Mouse (Mus musculus) lung, postnatal 25 days (tissue): Measurements from ENCODE around the gene Mvb12a.
"Not testable (repeated sequence)": the region's sequence is repeated elsewhere in the genome, so short reads cannot be mapped to it uniquely, and the experiment has no call there.

Experiments
- DNase-seq: peaks from one replicate; pipeline ENCODE4 v3.0.0; 2022; ENCODE audit warnings: low spot score

The Mvb12a gene

GRCm38 (mm10) chr8:71526272-71526671, 16.4 kb upstream of the Mvb12a start:
- DNase-seq = no peak

- DNase-seq = no peak
These were observed 15.4 kb upstream of the Mvb12a start for GRCm38 (mm10) chr8:71527162-71527870.

GRCm38 (mm10) chr8:71528362-71529073, 14.2 kb upstream of the Mvb12a start:
- DNase-seq = peak; percentile 66

GRCm38 (mm10) chr8:71530735-71531467, 11.8 kb upstream of the Mvb12a start:
- not testable (repeated sequence) for DNase-seq

- no peak for DNase-seq
These were observed 8.4 kb upstream of the Mvb12a start for GRCm38 (mm10) chr8:71534263-71534810.

- DNase-seq = no peak
These were observed 7.1 kb upstream of the Mvb12a start for GRCm38 (mm10) chr8:71535663-71536062.

GRCm38 (mm10) chr8:71537028-71537867, 5.5 kb upstream of the Mvb12a start, which contains the start of gene Bst2:
Bst2 (minus strand) TSS chr8:71537456.
- DNase-seq = peak; percentile 96

- no peak for DNase-seq
These were observed 1.0 kb downstream of the Mvb12a start for GRCm38 (mm10) chr8:71543755-71544154.

GRCm38 (mm10) chr8:71545053-71545452, 2.3 kb downstream of the Mvb12a start:
- no peak for DNase-seq

- DNase-seq = no peak
These were observed 4.9 kb downstream of the Mvb12a start for GRCm38 (mm10) chr8:71547590-71547989.

- no peak for DNase-seq
These were observed 8.0 kb downstream of the Mvb12a start for GRCm38 (mm10) chr8:71550754-71551153.

- no peak for DNase-seq
These were observed 10.0 kb downstream of the Mvb12a start for GRCm38 (mm10) chr8:71552770-71553169.

GRCm38 (mm10) chr8:71554001-71554400, 11.3 kb downstream of the Mvb12a start:
- DNase-seq = no peak

GRCm38 (mm10) chr8:71554644-71555043, 11.9 kb downstream of the Mvb12a start:
- DNase-seq = no peak

GRCm38 (mm10) chr8:71558071-71558957, 15.6 kb downstream of the Mvb12a start, which contains the start of gene Tmem221:
Tmem221 (minus strand) TSS chr8:71558871.
- no peak for DNase-seq

- peak; percentile 85 for DNase-seq
These were observed 16.4 kb downstream of the Mvb12a start for GRCm38 (mm10) chr8:71558958-71559690.

GRCm38 (mm10) chr8:71560071-71560470, 17.3 kb downstream of the Mvb12a start:
- DNase-seq = no peak

GRCm38 (mm10) chr8:71560765-71561164, 18.0 kb downstream of the Mvb12a start:
- no peak for DNase-seq

- DNase-seq = peak; percentile 71
These were observed 18.7 kb downstream of the Mvb12a start for GRCm38 (mm10) chr8:71561401-71561800.

GRCm38 (mm10) chr8:71562751-71563150, 20.0 kb downstream of the Mvb12a start:
- DNase-seq = peak; percentile 81
